Mouse (Mus musculus): ENCODE measurements around the gene Cdcp2.

The Cdcp2 gene

GRCm38 (mm10) chr4:107130534-107130933, 33.8 kb downstream of the Cdcp2 start:
- peak; percentile 35 for DNase-seq (ENCODE audit: low read depth, low spot score)

- no peak for DNase-seq (ENCODE audit: low read depth, low spot score)
Measured at GRCm38 (mm10) chr4:107134891-107135290, 38.2 kb downstream of the Cdcp2 start.

GRCm38 (mm10) chr4:107135663-107136062, 39.0 kb downstream of the Cdcp2 start:
- DNase-seq (ENCODE audit: low read depth, low spot score) = no peak

GRCm38 (mm10) chr4:107136531-107136930, 39.8 kb downstream of the Cdcp2 start:
- DNase-seq (ENCODE audit: low read depth, low spot score) = no peak

- no peak for DNase-seq (ENCODE audit: low read depth, low spot score)
Measured at GRCm38 (mm10) chr4:107138948-107139835, 42.5 kb downstream of the Cdcp2 start.

- no peak for DNase-seq (ENCODE audit: low read depth, low spot score)
Measured at GRCm38 (mm10) chr4:107139836-107140631, 43.3 kb downstream of the Cdcp2 start.

GRCm38 (mm10) chr4:107143511-107143910, 46.8 kb downstream of the Cdcp2 start:
- no peak for DNase-seq (ENCODE audit: low read depth, low spot score)

GRCm38 (mm10) chr4:107150991-107151390, 54.3 kb downstream of the Cdcp2 start:
- DNase-seq (ENCODE audit: low read depth, low spot score) = no peak

- DNase-seq (ENCODE audit: low read depth, low spot score) = no peak
Measured at GRCm38 (mm10) chr4:107152571-107152970, 55.9 kb downstream of the Cdcp2 start.

- DNase-seq (ENCODE audit: low read depth, low spot score) = peak; percentile 21
Measured at GRCm38 (mm10) chr4:107156983-107157401, 60.3 kb downstream of the Cdcp2 start.

- DNase-seq (ENCODE audit: low read depth, low spot score) = no peak
Measured at GRCm38 (mm10) chr4:107159166-107159773, 62.6 kb downstream of the Cdcp2 start.

GRCm38 (mm10) chr4:107160181-107160580, 63.5 kb downstream of the Cdcp2 start:
- no peak for DNase-seq (ENCODE audit: low read depth, low spot score)

Data from ES-CJ7 (cell line).